Mouse (Mus musculus) neural tube, embryonic 11.5 days (tissue): ENCODE measurements around the gene Alk. TPM values are rescaled to one million over a fixed set of nuclear protein-coding genes. Genes with fewer than 3 reads are reported as not detected.

Experiments used
- ATAC-seq: fragments of 200-750 bp; cut with Nextera tagmentation; 2 replicates; pipeline ENCODE4 v1.8.0; 2017; ENCODE audit warnings: moderate number of reproducible peaks, mild to moderate bottlenecking, moderate TSS enrichment, moderate library complexity; ENCODE audit not compliant: insufficient read depth, low FRiP score, low TSS enrichment
- DNase-seq: peaks from one replicate; pipeline ENCODE4 v3.0.0-alpha.2; 2015; ENCODE audit warnings: low spot score
- H3K27ac ChIP-seq: fragments of 300-500 bp; sonication (generic); 2 replicates; pipeline ENCODE4 v1.5.1; 2014; ENCODE audit warnings: low read depth, mild to moderate bottlenecking, low read length
- H3K27me3 ChIP-seq: fragments of 300-500 bp; sonication (generic); 2 replicates; pipeline ENCODE4 v1.6.1; 2014; ENCODE audit warnings: mild to moderate bottlenecking, low read length, mixed read lengths; ENCODE audit not compliant: control insufficient read depth, insufficient read depth
- H3K36me3 ChIP-seq: fragments of 300-500 bp; sonication (generic); 2 replicates; pipeline ENCODE4 v1.6.1; 2014; ENCODE audit warnings: mild to moderate bottlenecking, low read length, moderate library complexity, mixed read lengths; ENCODE audit not compliant: control insufficient read depth, insufficient read depth
- H3K4me1 ChIP-seq: fragments of 300-500 bp; sonication (generic); 2 replicates; pipeline ENCODE4 v1.6.1; 2014; ENCODE audit warnings: low read length, mixed read lengths; ENCODE audit not compliant: control insufficient read depth, insufficient read depth
- H3K4me2 ChIP-seq: fragments of 300-500 bp; sonication (generic); 2 replicates; pipeline ENCODE4 v1.6.1; 2014; ENCODE audit warnings: low read depth, mild to moderate bottlenecking, moderate library complexity
- H3K4me3 ChIP-seq: fragments of 300-500 bp; sonication (generic); 2 replicates; pipeline ENCODE4 v1.5.1; 2014; ENCODE audit warnings: low read depth, low read length
- H3K9ac ChIP-seq: fragments of 300-500 bp; sonication (generic); 2 replicates; pipeline ENCODE4 v1.6.1; 2014; ENCODE audit warnings: mild to moderate bottlenecking, low read length
- H3K9me3 ChIP-seq: fragments of 300-500 bp; sonication (generic); 2 replicates; pipeline ENCODE4 v1.6.1; 2016; ENCODE audit warnings: low read length; ENCODE audit not compliant: control insufficient read depth
- WGBS: fragments of 180-500 bp; shearing (Covaris S2); extraction: QIAGEN DNeasy Blood & Tissue Kit; methylation state at CpG from one replicate; pipeline ENCODE4 v1.1.7; 2014; 5-methylcytosine and 5-hydroxymethylcytosine counted together
- polyA plus RNA-seq: library from polyadenylated mRNA; unstranded; fragments of >200 nt; fragmentation: Nextera tagmentation; extraction: Ambion mirVana; gene quantifications from 2 replicates; pipeline ENCODE4 v1.2.1, GENCODE M21; 2014

Gene Alk
- polyA plus RNA-seq, 1 experiment from 2014 or later, result 0.40 TPM

GRCm38 (mm10) chr17:72009836-72010235 lies 594.6 kb downstream of the Alk start:
- 83% methylated on average over 2 of the region's 2 CpGs for WGBS
- Histone ChIP-seq H3K9me3 (no peaks in the 10 kb centered on the region), H3K36me3 (no peaks in the 10 kb centered on the region), H3K4me1 (no peaks in the 10 kb centered on the region), H3K27me3 (no peaks in the 10 kb centered on the region), H3K27ac (no peak overlapping the region), H3K9ac (no peak overlapping the region), H3K4me3 (no peak overlapping the region), H3K4me2 (no peak overlapping the region)
- ATAC-seq (no peak), DNase-seq (no peak)

DNA sequence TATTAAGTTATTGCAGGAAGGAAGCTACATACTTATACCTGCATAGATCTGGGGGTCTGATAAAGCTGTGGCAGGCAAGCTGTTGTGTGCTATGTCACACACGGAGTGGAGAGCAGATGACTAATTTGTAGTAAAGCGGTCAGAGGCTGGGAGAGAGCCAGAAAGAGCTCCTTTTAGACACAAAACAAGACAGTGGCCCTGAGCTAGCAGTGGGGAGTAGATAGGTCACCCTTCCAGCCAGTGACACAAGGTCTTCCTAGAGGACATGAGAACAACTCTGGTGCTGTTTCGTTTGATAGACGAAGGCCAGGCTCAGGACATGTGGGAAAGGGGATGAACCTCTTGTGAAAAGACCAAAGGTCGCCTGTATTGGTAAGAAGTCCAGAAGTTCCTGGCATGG lies 596.0 kb downstream of the Alk start:
- Histone ChIP-seq H3K4me2 (no peak overlapping the region), H3K9me3 (no peaks in the 10 kb centered on the region), H3K4me3 (no peak overlapping the region), H3K36me3 (no peaks in the 10 kb centered on the region), H3K27me3 (no peaks in the 10 kb centered on the region), H3K4me1 (no peaks in the 10 kb centered on the region), H3K9ac (no peak overlapping the region), H3K27ac (no peak overlapping the region)
- 87% methylated on average over 5 of the region's 5 CpGs for WGBS
- DNase-seq (no peak), ATAC-seq (no peak)

- 79% methylated on average over 6 of the region's 6 CpGs for WGBS
- ATAC-seq, result no peak
Measured at GRCm38 (mm10) chr17:72005365-72005764, 599.1 kb downstream of the Alk start.

DNA sequence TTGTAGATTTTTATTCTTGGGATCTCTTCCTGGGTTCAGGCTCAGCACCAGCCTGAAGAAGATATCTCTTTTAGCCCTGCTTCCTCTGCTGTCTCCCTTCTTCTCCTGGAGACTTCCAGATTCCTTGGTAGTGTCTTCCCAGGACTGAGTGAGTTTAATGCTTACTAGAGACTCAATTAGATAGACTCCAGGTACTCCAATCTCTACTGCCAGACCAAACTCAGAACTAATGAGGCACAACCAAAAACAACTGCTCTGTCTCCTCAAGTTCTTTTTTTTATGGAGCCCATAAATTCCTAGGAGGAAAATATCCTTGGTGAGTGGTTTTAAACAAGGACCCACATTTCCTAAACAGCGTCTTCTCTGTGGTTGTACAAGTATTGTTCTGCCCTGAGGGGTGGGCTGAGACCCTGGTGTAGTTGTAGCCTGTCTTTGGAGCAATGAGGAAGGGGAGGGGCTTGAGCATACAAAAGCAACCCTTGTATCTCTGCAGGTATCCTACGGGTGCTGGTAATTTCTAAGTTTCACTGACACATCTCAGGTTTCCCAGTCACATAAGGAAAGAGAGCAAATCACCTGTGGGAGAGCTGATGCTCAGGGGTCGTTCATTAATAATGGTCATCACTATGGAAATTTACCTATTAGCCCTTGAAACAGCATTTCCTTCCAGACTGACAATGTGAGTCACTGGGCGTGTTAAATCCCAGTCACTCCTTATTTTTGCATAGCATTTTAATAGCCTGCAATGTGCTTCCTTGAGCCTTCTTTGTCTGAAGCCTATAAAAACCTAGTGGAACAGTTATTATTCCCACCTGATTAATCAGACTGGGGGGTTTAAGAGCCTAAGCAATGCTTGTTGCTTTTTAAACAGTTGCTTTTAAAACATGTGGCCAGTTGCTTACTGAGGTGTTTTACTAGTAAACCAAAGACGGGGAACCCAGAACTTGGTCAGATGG lies 604.6 kb downstream of the Alk start:
- WGBS, result 52% methylated on average over 5 of the region's 5 CpGs
- H3K27me3 ChIP-seq, result no peaks in the 10 kb centered on the region

More at GRCm38 (mm10) chr17:72005365-72005764, 599.1 kb downstream of the Alk start:
- H3K9ac ChIP-seq, result no peak overlapping the region
- no peak overlapping the region for H3K27ac ChIP-seq
- H3K36me3 ChIP-seq, result no peaks in the 10 kb centered on the region
- H3K27me3 ChIP-seq, result no peaks in the 10 kb centered on the region
- no peak for DNase-seq
- H3K9me3 ChIP-seq, result no peaks in the 10 kb centered on the region
- H3K4me1 ChIP-seq, result no peaks in the 10 kb centered on the region
- no peak overlapping the region for H3K4me2 ChIP-seq
- no peak overlapping the region for H3K4me3 ChIP-seq

DNA sequence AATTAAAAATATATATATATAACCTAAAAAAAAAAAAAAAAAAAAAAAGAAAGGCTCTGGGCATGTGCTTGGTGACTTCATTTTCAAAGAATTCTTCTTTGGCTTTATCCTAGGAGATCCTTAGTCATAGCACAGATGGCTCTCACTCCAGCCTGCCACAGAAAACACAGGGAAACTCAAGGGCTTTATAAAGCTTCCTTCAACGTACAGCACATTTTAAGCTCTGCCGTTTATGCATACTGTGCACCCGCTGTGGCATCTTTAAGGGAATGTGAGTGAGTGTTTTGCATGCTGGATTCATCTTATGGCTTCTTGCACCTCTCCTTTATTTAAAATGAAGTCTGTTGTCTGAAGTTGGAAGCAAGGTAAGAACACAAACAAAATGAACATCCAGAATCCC lies 606.7 kb downstream of the Alk start:
- Histone ChIP-seq H3K4me2 (no peak overlapping the region), H3K36me3 (no peaks in the 10 kb centered on the region), H3K9me3 (no peaks in the 10 kb centered on the region), H3K4me1 (no peaks in the 10 kb centered on the region), H3K4me3 (no peak overlapping the region), H3K27me3 (no peaks in the 10 kb centered on the region), H3K27ac (no peak overlapping the region), H3K9ac (no peak overlapping the region)
- no peak for ATAC-seq
- 89% methylated on average over 3 of the region's 3 CpGs for whole genome bisulfite sequencing
- DNase-seq, result no peak

More for the DNA sequence above, 604.6 kb downstream of the Alk start:
- H3K27ac ChIP-seq, result no peak overlapping the region
- no peak overlapping the region for H3K4me3 ChIP-seq
- no peak for ATAC-seq
- no peaks in the 10 kb centered on the region for H3K4me1 ChIP-seq
- no peak overlapping the region for H3K9ac ChIP-seq
- no peak for DNase-seq
- H3K4me2 ChIP-seq, result no peak overlapping the region
- H3K9me3 ChIP-seq, result no peaks in the 10 kb centered on the region
- H3K36me3 ChIP-seq, result no peaks in the 10 kb centered on the region

DNA sequence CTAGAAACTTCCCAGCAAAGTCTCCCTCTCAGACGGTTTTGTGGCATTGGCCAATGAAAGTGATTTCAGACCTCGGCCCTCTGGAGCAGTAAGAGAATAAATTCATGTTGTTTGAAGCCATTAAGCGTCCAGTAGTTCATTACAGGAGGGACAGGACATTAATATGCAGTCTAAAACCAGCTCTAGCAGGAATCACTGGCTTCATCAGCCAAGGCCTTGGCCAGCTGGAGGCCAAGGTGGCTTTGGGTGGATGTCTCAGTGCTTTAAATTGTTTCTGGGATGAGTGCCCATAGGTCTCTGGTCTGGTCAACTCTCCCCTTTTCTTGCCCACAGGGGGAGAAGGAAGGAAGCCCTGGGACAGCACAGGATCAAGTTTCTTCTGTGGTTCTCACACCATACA lies 608.9 kb downstream of the Alk start:
- Histone ChIP-seq H3K9ac (no peak overlapping the region), H3K27ac (no peak overlapping the region), H3K4me1 (no peaks in the 10 kb centered on the region), H3K4me3 (no peak overlapping the region), H3K4me2 (no peak overlapping the region), H3K27me3 (no peaks in the 10 kb centered on the region), H3K36me3 (no peaks in the 10 kb centered on the region), H3K9me3 (no peaks in the 10 kb centered on the region)
- 84% methylated on average over 3 of the region's 3 CpGs for WGBS
- no peak for DNase-seq
- ATAC-seq, result no peak

GRCm38 (mm10) chr17:71994144-71994543 lies 610.3 kb downstream of the Alk start:
- H3K4me1 ChIP-seq, result peaks cover 2% of the 10 kb centered on the region; the same call in 1 of the 2 replicates
- no peak overlapping the region for H3K4me2 ChIP-seq
- no peaks in the 10 kb centered on the region for H3K27me3 ChIP-seq
- H3K9me3 ChIP-seq, result no peaks in the 10 kb centered on the region
- H3K36me3 ChIP-seq, result no peaks in the 10 kb centered on the region
- no peak overlapping the region for H3K27ac ChIP-seq
- H3K9ac ChIP-seq, result no peak overlapping the region
- ATAC-seq, result no peak
- no peak for DNase-seq
- no peak overlapping the region for H3K4me3 ChIP-seq
- WGBS, result 79% methylated on average over 1 of the region's 1 CpGs

GRCm38 (mm10) chr17:71993011-71993410 lies 611.4 kb downstream of the Alk start:
- Histone ChIP-seq H3K36me3 (no peaks in the 10 kb centered on the region), H3K4me2 (no peak overlapping the region), H3K4me3 (no peak overlapping the region), H3K4me1 (peaks cover 2% of the 10 kb centered on the region; the same call in 1 of the 2 replicates), H3K9me3 (no peaks in the 10 kb centered on the region), H3K9ac (no peak overlapping the region), H3K27me3 (no peaks in the 10 kb centered on the region), H3K27ac (no peak overlapping the region)
- ATAC-seq (no peak), DNase-seq (no peak)
- 93% methylated on average over 2 of the region's 2 CpGs for WGBS

DNA sequence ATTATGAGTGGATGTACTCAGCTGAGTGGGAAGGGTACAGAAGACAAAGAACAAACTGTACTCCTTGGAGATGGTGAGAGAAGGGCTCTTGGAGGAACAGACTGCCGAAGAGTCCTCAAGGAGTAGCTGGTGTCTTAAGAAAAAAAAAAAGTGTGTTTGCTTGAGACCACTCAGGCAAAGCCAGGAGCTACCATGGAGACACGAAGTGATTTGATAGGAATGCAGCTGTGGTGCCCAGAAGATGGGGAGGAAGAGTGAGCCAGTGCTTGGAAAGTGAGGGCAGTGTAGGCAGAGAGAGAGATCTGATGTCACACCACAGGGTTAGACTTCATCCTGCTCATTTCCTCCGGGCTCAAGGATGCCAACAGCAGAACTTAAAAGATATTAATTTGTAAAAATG lies 613.2 kb downstream of the Alk start:
- Histone ChIP-seq H3K4me3 (no peak overlapping the region), H3K27ac (no peak overlapping the region), H3K36me3 (no peaks in the 10 kb centered on the region), H3K4me1 (peaks cover 4% of the 10 kb centered on the region), H3K9me3 (no peaks in the 10 kb centered on the region), H3K27me3 (no peaks in the 10 kb centered on the region), H3K4me2 (no peak overlapping the region), H3K9ac (no peak overlapping the region)
- 74% methylated on average over 3 of the region's 3 CpGs for WGBS
- ATAC-seq (no peak), DNase-seq (no peak)
